Mouse (Mus musculus) adrenal gland, adult 18-20 months (tissue): ENCODE data around the gene Foxe1. TPM values are rescaled to one million over a fixed set of nuclear protein-coding genes. Genes with fewer than 3 reads are reported as not detected.

ENCODE experiments used
- DNase-seq, 2 experiments: peaks; one replicate each; pipeline ENCODE4 v3.0.0; 2021 to 2022; ENCODE audit warnings: low spot score in 2 of 2
- total RNA-seq, 2 experiments: library from RNA; stranded (reverse); gene quantifications; 1 replicate in 1 of 2; 2 replicates in 1 of 2; pipeline ENCODE4 v1.2.3; 2021

The Foxe1 gene
- total RNA-seq, 2 experiments from 2014 or later, result not detected

DNA sequence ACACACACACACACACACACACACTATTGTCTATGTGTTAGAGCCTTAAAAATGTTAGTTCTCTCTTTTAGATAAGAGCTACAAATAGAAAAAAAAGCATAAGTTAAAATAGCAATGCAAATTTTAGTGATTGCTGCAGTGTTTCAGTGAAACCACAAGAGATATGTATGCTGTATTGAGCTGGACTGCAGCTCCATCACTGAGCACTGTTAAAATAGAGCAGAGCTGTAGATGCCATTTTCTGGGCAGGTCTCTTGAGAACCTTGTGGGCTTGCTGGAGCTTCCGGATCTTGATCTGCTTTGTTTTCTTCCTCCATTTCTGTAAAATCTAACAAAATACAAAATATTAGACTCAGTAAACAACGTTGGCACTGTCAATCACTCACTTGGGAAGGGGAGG lies 51.0 kb downstream of the Foxe1 start:
- no peak for DNase-seq

GRCm38 (mm10) chr4:46395736-46396135 lies 52.3 kb downstream of the Foxe1 start:
- DNase-seq, result no peak

Other genes starting within 250 kb of the Foxe1 start
- 10 to 100 TPM; 44.5 to 48.5 TPM for gene Ncbp1, start 205.0 kb upstream of the Foxe1 start, total RNA-seq
- gene Tstd2, start 204.9 kb upstream of the Foxe1 start, total RNA-seq, result 10 to 100 TPM; 24.6 to 31.4 TPM
- 10 to 100 TPM; 12.6 to 17.7 TPM for gene Xpa, start 147.3 kb upstream of the Foxe1 start, total RNA-seq
- 1 to 10 TPM; 5.5 to 6.6 TPM for gene Trmo, start 45.8 kb downstream of the Foxe1 start, total RNA-seq
- gene Hemgn, start 69.9 kb downstream of the Foxe1 start, total RNA-seq, result not detected
- 100 to 1,000 TPM in 1 of 2 experiments, 10 to 100 TPM in 1; 90.3 to 111 TPM for gene Anp32b, start 107.3 kb downstream of the Foxe1 start, total RNA-seq
- 10 to 100 TPM; 29.9 to 35.4 TPM for gene Nans, start 145.6 kb downstream of the Foxe1 start, total RNA-seq
- 1 to 10 TPM; 4.7 to 5.0 TPM for gene Trim14, start 192.5 kb downstream of the Foxe1 start, total RNA-seq